ENCODE assay signal across 8 mouse cellular contexts in genomic region chr13:56279439-56279838, GRCm38 (mm10). TPM values are rescaled to one million over a fixed set of nuclear protein-coding genes. Genes with fewer than 3 reads are reported as not detected.
A peak's percentile ranks its signal among the peaks of the same experiment; 100 is the strongest.
DNase-seq lines count a peak whose midpoint lies in the region; ATAC-seq and TF ChIP-seq lines count a peak whose summit lies in the region.

No protein-coding gene starts in this region.

- no peaks in the 10 kb centered on the region for H3K9me3 ChIP-seq in embryonic facial prominence, embryonic 15.5 days (replicated peaks)
- no peaks in the 10 kb centered on the region for H3K9me3 ChIP-seq in liver, postnatal 0 days (ENCODE audit: low read length)

- peak; percentile 92 for TF ChIP-seq CTCF in liver, postnatal 0 days (IDR thresholded peaks at IDR 0.05; ENCODE audit: low read depth)

- peak; percentile 66; the same call in 1 of the 2 replicates for ATAC-seq in embryonic facial prominence, embryonic 15.5 days (ENCODE audit: insufficient number of reproducible peaks, low FRiP score, low TSS enrichment, low read depth)
- ATAC-seq in liver, postnatal 0 days, result no peak; the same call in 1 of the 2 replicates

- H3K36me3 ChIP-seq in embryonic facial prominence, embryonic 15.5 days, result no peaks in the 10 kb centered on the region
- no peaks in the 10 kb centered on the region for H3K36me3 ChIP-seq in liver, postnatal 0 days (replicated peaks; ENCODE audit: insufficient read depth, low read length)

- DNase-seq in CD4-positive helper T cell, adult 2 months (ENCODE audit: low read depth, low spot score), result peak; percentile 36
- DNase-seq in brain, adult 2 months (ENCODE audit: low read depth, low spot score), result peak; percentile 80
- DNase-seq in heart, postnatal 10 days, result peak; percentile 79 to 89
- peak; percentile 73 to 90 for DNase-seq in kidney, postnatal 36 days
- DNase-seq in liver, postnatal 0 days, result peak; percentile 81
- peak; percentile 38 for DNase-seq in ovary, adult 18-20 months (ENCODE audit: low spot score)
- DNase-seq in thymus, postnatal 0 days (ENCODE audit: low spot score), result peak; percentile 75

- no peak overlapping the region for H3K9ac ChIP-seq in embryonic facial prominence, embryonic 15.5 days
- H3K9ac ChIP-seq in liver, postnatal 0 days (replicated peaks), result no peak overlapping the region

- no peak overlapping the region for H3K4me2 ChIP-seq in embryonic facial prominence, embryonic 15.5 days (replicated peaks)
- H3K4me2 ChIP-seq in liver, postnatal 0 days (ENCODE audit: low read depth, low read length), result no peak overlapping the region

- H3K4me3 ChIP-seq in embryonic facial prominence, embryonic 15.5 days (replicated peaks), result no peak overlapping the region
- no peak overlapping the region for H3K4me3 ChIP-seq in liver, postnatal 0 days (ENCODE audit: low read depth, low read length)

- H3K4me1 ChIP-seq in embryonic facial prominence, embryonic 15.5 days, result no peaks in the 10 kb centered on the region
- H3K4me1 ChIP-seq in liver, postnatal 0 days (ENCODE audit: insufficient read depth), result no peaks in the 10 kb centered on the region

- no peak for TF ChIP-seq EP300 in liver, postnatal 0 days (IDR thresholded peaks at IDR 0.05; ENCODE audit: low read depth)

- intact Hi-C loops in heart, postnatal 10 days (cut with DNase I), result loop anchor here (1.0 kb wide), 2 partner anchors 143 to 150 kb away; no protein-coding TSS in a partner anchor

- no peaks in the 10 kb centered on the region for H3K27me3 ChIP-seq in embryonic facial prominence, embryonic 15.5 days
- H3K27me3 ChIP-seq in liver, postnatal 0 days (ENCODE audit: insufficient read depth, low read length), result no peaks in the 10 kb centered on the region

- WGBS in embryonic facial prominence, embryonic 15.5 days, result 14% methylated on average over 8 of the region's 8 CpGs
- WGBS in liver, postnatal 0 days (ENCODE audit: insufficient replicate concordance), result 18% methylated on average over 8 of the region's 8 CpGs

- H3K27ac ChIP-seq in embryonic facial prominence, embryonic 15.5 days (replicated peaks), result no peak overlapping the region
- no peak overlapping the region for H3K27ac ChIP-seq in liver, postnatal 0 days (ENCODE audit: low read depth)

RNA-seq across cellular contexts. Expression of gene Cxcl14, which starts 16.9 kb away (rescaled TPM):
- polyA plus RNA-seq in embryonic facial prominence, embryonic 15.5 days (2015; fragmentation: Nextera tagmentation; extraction: Ambion mirVana), result 459 and 487 TPM in 2 replicates
- under 1 TPM; 0.17 to 0.96 TPM for total RNA-seq in heart, postnatal 10 days (2021)
- polyA plus RNA-seq in liver, postnatal 0 days (2015; fragmentation: Nextera tagmentation; extraction: Ambion mirVana), result 0.06 and 0.12 TPM in 2 replicates
- 0.38 and 0.72 TPM in 2 replicates for polyA plus RNA-seq in thymus, postnatal 0 days (2015; fragmentation: Nextera tagmentation; extraction: Ambion mirVana)

RNA-seq across cellular contexts. Expression of gene Neurog1, which starts 27.5 kb away (rescaled TPM):
- polyA plus RNA-seq in embryonic facial prominence, embryonic 15.5 days (2015; fragmentation: Nextera tagmentation; extraction: Ambion mirVana), result 1.8 and 3.1 TPM in 2 replicates
- total RNA-seq in heart, postnatal 10 days (2021), result not detected
- polyA plus RNA-seq in liver, postnatal 0 days (2015; fragmentation: Nextera tagmentation; extraction: Ambion mirVana), result not detected in 2 replicates
- polyA plus RNA-seq in thymus, postnatal 0 days (2015; fragmentation: Nextera tagmentation; extraction: Ambion mirVana), result 0.12 TPM in 1 of 2 replicates, not detected in the other

Comparison
In these comparisons a context has a peak if more than half of its experiments do, and no peak if none do; other contexts are left out.
1. RNA of gene Cxcl14, which starts 16.9 kb away (polyA plus RNA-seq): 459 to 487 TPM in embryonic facial prominence, embryonic 15.5 days; 0.38 to 0.72 TPM in thymus, postnatal 0 days and 0.06 to 0.12 TPM in liver, postnatal 0 days; every median in the first group is over 100 times any median in the second.
2. Peak in every context shown above with its lines, with median percentiles within 50 percentile points of each other: DNase-seq.